Mouse (Mus musculus): Measurements from ENCODE around the gene Txnrd1. TPM values are rescaled to one million over a fixed set of nuclear protein-coding genes. Genes with fewer than 3 reads are reported as not detected.

Txnrd1 gene
- polyA plus RNA-seq, 1 experiment = 50.9 TPM

DNA sequence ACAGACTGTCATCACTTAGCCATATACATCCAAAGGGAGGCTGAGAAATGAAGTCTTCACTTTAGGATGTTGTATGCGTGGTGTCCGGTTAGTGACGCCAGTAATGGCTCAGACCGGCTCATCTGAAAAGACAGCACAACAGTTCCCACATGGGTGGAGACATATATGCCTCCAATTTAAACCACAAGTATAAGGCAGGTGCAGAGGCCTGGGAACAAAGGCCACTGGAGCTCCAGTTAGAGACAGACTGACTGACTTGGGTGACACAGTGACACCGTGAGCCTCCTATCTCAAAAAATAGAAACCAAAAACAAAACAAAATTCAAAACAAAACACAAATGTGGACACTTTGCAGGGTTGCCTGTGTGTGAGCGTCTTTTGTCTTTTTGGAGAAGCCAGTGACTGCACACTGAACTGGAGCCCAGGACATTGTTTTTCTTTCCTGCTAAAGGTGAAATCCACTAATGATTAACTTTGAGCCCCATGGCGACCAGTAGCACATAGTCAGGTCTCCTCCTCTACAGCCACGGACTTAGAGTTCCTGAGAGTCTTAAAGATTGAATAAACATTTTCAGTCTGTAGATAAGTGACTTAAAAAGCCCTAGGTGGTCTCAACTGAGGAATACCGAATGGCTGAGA is 14.2 kb downstream of the Txnrd1 start:
- TF ChIP-seq POLR2A (IDR thresholded peaks at IDR 0.05; ENCODE audit: borderline replicate concordance, insufficient read depth, low read length) (no peak), CTCF (IDR thresholded peaks at IDR 0.05; ENCODE audit: borderline replicate concordance, insufficient read depth, low read depth, low read length) (no peak)
- 91% methylated on average over 9 of the region's 9 CpGs for WGBS
- H3K4me3 ChIP-seq (replicated peaks; ENCODE audit: insufficient read depth, low read depth, low read length) = no peak overlapping the region
- H3K4me1 ChIP-seq (ENCODE audit: control insufficient read depth, insufficient read depth, low read length) = no peaks in the 10 kb centered on the region; the same call in 1 of the 2 replicates
- DNase-seq = no peak
- H3K27me3 ChIP-seq (ENCODE audit: control insufficient read depth, insufficient read depth, low read length) = no peaks in the 10 kb centered on the region
- H3K27ac ChIP-seq (ENCODE audit: insufficient read depth, low read length) = no peak overlapping the region

DNA sequence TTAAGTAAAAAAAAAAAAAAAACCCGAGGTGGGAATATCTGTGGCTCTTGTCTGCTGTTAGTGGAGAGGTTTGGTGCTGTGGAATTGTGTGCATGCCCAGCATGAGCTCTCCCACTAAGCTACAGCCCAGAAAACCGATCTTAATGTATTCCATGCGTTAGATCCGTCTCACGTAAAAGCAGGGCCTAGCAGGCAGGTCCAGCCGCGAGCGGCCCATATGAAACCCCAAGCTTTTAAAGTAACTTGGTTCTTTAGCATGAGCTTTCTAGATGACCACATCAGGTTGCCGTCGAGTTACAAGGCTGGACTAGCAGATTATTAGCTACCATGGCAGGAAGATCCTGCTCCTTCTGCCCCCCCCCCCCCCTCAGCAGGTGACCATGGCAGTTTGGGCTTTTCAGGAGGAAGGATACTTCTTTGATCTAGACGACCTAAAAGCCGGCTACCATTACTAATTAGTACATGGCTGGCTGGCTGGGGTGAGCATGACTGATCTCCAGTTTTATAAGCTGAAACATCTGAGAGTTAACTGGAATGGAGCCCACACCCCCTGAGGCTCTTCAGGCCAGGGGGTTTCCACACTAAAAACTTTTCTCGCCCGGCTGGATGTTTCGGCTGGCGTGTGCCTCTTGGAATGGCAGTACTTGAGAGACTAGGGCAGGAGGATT is 16.1 kb downstream of the Txnrd1 start:
- Histone ChIP-seq H3K27me3 (ENCODE audit: control insufficient read depth, insufficient read depth, low read length) (no peaks in the 10 kb centered on the region), H3K27ac (ENCODE audit: insufficient read depth, low read length) (no peak overlapping the region), H3K4me3 (replicated peaks; ENCODE audit: insufficient read depth, low read depth, low read length) (no peak overlapping the region), H3K4me1 (ENCODE audit: control insufficient read depth, insufficient read depth, low read length) (no peaks in the 10 kb centered on the region; the same call in 1 of the 2 replicates)
- no peak for TF ChIP-seq POLR2A (IDR thresholded peaks at IDR 0.05; ENCODE audit: borderline replicate concordance, insufficient read depth, low read length)
- no peak for TF ChIP-seq CTCF (IDR thresholded peaks at IDR 0.05; ENCODE audit: borderline replicate concordance, insufficient read depth, low read depth, low read length)
- 41% methylated on average over 16 of the region's 16 CpGs for WGBS
- DNase-seq = no peak

DNA sequence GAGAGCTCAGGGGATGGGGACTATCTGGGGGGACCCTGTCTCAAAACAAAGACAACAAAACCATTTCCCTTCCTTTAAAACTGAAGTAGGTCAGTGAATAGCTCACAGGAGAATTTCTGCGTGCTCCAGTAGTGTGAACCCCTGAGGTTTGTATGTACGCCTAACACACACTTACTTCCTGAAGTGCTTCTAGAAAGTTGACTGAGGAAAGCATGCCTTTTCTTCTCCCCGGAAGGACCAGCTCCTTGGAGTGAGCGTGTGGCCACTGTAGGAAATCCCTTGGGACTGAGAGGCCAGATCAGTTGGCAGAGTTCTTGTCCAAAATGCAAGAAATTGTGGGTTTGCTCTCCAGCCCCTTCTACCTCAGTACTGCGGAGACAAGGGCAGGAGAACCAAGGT is 16.6 kb downstream of the Txnrd1 start:
- no peaks in the 10 kb centered on the region for H3K27me3 ChIP-seq (ENCODE audit: control insufficient read depth, insufficient read depth, low read length)
- no peaks in the 10 kb centered on the region; the same call in 1 of the 2 replicates for H3K4me1 ChIP-seq (ENCODE audit: control insufficient read depth, insufficient read depth, low read length)
- DNase-seq = no peak
- no peak overlapping the region for H3K4me3 ChIP-seq (replicated peaks; ENCODE audit: insufficient read depth, low read depth, low read length)
- TF ChIP-seq POLR2A (IDR thresholded peaks at IDR 0.05; ENCODE audit: borderline replicate concordance, insufficient read depth, low read length) = no peak
- TF ChIP-seq CTCF (IDR thresholded peaks at IDR 0.05; ENCODE audit: borderline replicate concordance, insufficient read depth, low read depth, low read length) = no peak
- WGBS = 72% methylated on average over 5 of the region's 5 CpGs
- H3K27ac ChIP-seq (ENCODE audit: insufficient read depth, low read length) = no peak overlapping the region

DNA sequence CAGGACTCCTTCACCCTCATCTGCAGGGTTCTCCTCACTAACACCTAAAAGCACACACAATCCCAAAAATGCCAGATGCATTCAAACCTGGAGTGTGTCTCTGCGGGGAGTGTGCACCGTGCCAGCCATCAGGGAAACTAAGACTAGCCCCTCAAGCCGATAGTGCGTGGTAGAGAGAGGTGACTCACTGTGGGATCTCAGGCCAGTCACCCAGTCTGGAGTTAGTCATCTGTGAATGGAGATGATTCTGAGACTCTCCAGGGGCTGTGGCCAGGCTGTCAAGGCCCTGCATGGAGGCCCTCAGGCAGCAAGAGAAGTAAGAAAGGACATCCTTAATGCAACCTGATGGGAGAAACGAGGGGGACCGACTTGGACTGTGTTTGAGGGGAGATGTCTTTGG is 18.0 kb downstream of the Txnrd1 start:
- 74% methylated on average over 6 of the region's 6 CpGs for WGBS
- no peak for TF ChIP-seq CTCF (IDR thresholded peaks at IDR 0.05; ENCODE audit: borderline replicate concordance, insufficient read depth, low read depth, low read length)
- no peak for TF ChIP-seq POLR2A (IDR thresholded peaks at IDR 0.05; ENCODE audit: borderline replicate concordance, insufficient read depth, low read length)
- H3K4me3 ChIP-seq (replicated peaks; ENCODE audit: insufficient read depth, low read depth, low read length) = no peak overlapping the region

DNA sequence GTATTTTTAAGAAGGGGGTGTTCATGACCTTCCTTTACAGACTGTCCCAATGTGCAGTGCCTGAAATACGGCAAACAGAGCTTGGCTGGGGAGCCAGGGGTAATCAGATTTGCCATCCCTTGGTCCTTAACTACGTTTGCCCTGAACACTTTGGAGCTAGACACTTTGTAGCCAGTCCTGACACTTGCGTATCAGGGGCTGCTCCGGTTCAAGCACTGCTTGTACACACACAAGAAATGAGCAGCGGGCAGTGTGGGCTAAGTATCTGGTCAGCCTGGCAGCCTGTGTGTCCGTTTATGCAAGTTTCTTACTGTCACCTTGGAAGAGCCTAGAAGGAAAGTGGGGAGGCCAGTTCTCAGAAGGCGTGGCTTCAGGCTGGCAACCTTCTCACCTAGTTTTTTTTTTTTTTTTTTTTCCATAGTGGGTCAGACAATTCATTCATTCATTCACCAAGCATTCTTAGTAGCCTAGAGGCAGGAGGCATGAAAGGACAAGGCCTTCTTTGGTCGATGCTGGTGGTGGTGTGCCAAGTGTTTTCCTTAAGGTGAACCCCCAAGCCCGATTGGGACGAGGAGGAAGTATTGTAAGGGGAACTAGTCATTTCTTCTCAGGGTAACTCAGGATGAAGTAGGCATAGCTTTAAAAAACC is 24.4 kb downstream of the Txnrd1 start:
- DNase-seq = peak in 1 of 2 experiments; percentile 28
- WGBS = 61% methylated on average over 10 of the region's 10 CpGs
- TF ChIP-seq POLR2A (IDR thresholded peaks at IDR 0.05; ENCODE audit: borderline replicate concordance, insufficient read depth, low read length) (no peak), CTCF (IDR thresholded peaks at IDR 0.05; ENCODE audit: borderline replicate concordance, insufficient read depth, low read depth, low read length) (no peak)
- peaks cover 12% of the 10 kb centered on the region for H3K4me1 ChIP-seq (ENCODE audit: control insufficient read depth, insufficient read depth, low read length)
- no peaks in the 10 kb centered on the region for H3K27me3 ChIP-seq (ENCODE audit: control insufficient read depth, insufficient read depth, low read length)
- H3K4me3 ChIP-seq (replicated peaks; ENCODE audit: insufficient read depth, low read depth, low read length) = peak overlapping the region; percentile 62
- no peak overlapping the region for H3K27ac ChIP-seq (ENCODE audit: insufficient read depth, low read length)

More for the DNA sequence above, 18.0 kb downstream of the Txnrd1 start:
- DNase-seq = no peak
- Histone ChIP-seq H3K27me3 (ENCODE audit: control insufficient read depth, insufficient read depth, low read length) (no peaks in the 10 kb centered on the region), H3K27ac (ENCODE audit: insufficient read depth, low read length) (no peak overlapping the region), H3K4me1 (ENCODE audit: control insufficient read depth, insufficient read depth, low read length) (no peaks in the 10 kb centered on the region; the same call in 1 of the 2 replicates)

DNA sequence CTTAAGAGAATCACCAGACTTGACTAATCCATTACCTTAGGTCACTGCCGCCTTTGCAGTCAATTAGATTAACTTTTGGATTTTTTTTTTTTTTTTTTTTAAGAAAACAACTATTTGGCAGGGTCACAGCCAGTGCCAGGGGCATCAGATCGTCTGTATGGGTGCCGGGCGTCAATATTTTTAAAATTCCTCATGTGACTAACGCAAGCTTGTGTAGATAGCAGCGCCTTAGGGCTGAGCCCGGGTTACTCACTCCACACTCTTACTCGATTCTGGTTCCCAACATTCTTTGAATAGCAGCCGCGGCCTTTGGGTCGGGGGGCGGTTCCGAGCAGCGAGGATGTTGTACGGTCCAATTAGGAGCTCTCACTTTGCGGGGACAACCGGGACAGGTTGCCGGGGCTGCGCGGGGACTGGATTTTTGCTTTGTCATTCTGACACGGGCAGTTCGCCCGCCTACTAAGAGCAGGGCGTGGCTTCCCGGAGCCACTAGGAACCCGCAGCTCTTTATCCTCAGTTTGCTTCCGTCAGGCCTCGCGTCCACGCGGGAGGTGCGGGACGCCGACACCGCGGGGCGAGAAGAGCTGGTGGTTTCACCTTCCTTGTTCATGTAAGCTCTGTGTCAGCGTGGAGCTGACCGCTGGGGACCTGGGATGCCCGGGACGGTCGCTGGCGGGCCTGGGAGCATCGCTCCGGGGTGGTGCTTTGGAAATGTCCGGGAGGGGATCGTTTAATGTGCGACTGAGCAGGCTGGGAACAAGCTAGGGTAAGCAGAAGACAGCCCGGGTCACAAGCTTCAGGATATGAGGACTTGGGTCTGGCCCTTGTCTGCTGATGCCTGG is 25.2 kb downstream of the Txnrd1 start:
- Histone ChIP-seq H3K4me3 (replicated peaks; ENCODE audit: insufficient read depth, low read depth, low read length) (peak overlapping the region; percentile 62), H3K27me3 (ENCODE audit: control insufficient read depth, insufficient read depth, low read length) (no peaks in the 10 kb centered on the region), H3K4me1 (ENCODE audit: control insufficient read depth, insufficient read depth, low read length) (peaks cover 14% of the 10 kb centered on the region), H3K27ac (ENCODE audit: insufficient read depth, low read length) (peak overlapping the region; percentile 45)
- peak; percentile 95 to 96 for DNase-seq
- TF ChIP-seq POLR2A (IDR thresholded peaks at IDR 0.05; ENCODE audit: borderline replicate concordance, insufficient read depth, low read length) (peak; percentile 95), CTCF (IDR thresholded peaks at IDR 0.05; ENCODE audit: borderline replicate concordance, insufficient read depth, low read depth, low read length) (no peak)
- WGBS = 1% methylated on average over 49 of the region's 49 CpGs

DNA sequence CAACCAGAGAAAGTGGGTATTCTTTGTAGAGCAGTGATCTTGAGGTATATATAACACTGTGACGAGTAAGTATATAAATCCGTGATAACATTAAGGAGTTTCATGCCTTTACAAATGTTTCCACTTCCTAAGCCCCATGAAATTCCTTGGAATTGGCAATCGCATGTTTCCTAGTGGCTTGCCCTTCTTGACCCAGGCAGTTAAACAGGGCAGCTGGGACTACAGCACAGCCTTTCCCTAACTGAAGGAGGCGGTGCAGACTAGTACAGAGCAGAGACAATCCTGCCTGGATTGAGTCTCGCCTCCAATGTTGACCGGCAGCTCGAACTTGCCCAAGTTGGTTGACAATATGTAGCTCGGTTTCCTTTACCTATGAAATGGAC is 25.8 kb downstream of the Txnrd1 start:
- peak; percentile 43 to 47 for DNase-seq
- no peak for TF ChIP-seq POLR2A (IDR thresholded peaks at IDR 0.05; ENCODE audit: borderline replicate concordance, insufficient read depth, low read length)
- TF ChIP-seq CTCF (IDR thresholded peaks at IDR 0.05; ENCODE audit: borderline replicate concordance, insufficient read depth, low read depth, low read length) = 0 out of 2 replicates have a peak, but pooled peaks have one; percentile 17
- 2% methylated on average over 8 of the region's 8 CpGs for WGBS
- H3K27me3 ChIP-seq (ENCODE audit: control insufficient read depth, insufficient read depth, low read length) = no peaks in the 10 kb centered on the region
- peak overlapping the region; percentile 62 for H3K4me3 ChIP-seq (replicated peaks; ENCODE audit: insufficient read depth, low read depth, low read length)
- peak overlapping the region; percentile 45; the same call in 1 of the 2 replicates for H3K27ac ChIP-seq (ENCODE audit: insufficient read depth, low read length)
- peaks cover 14% of the 10 kb centered on the region for H3K4me1 ChIP-seq (ENCODE audit: control insufficient read depth, insufficient read depth, low read length)

All from cerebellum, adult 2 months (tissue).